Mouse (Mus musculus) heart, embryonic 13.5 days (tissue): ENCODE measurements around the gene Ntng2. TPM values are rescaled to one million over a fixed set of nuclear protein-coding genes. Genes with fewer than 3 reads are reported as not detected.

Experiments used
- ATAC-seq: fragments of 200-750 bp; cut with Nextera tagmentation; 2 replicates; pipeline ENCODE4 v1.8.0; 2017; ENCODE audit warnings: moderate TSS enrichment; ENCODE audit not compliant: insufficient number of reproducible peaks, low FRiP score, low TSS enrichment; ENCODE audit errors: extremely low read depth
- H3K27ac ChIP-seq: fragments of 300-500 bp; sonication (generic); replicated peaks from 2 replicates; pipeline ENCODE4 v1.5.1; 2015; ENCODE audit warnings: moderate library complexity, mild to moderate bottlenecking, inconsistent platforms
- H3K27me3 ChIP-seq: fragments of 300-500 bp; sonication (generic); replicated peaks from 2 replicates; pipeline ENCODE4 v1.6.1; 2015; ENCODE audit warnings: mild to moderate bottlenecking, inconsistent platforms
- H3K36me3 ChIP-seq: fragments of 300-500 bp; sonication (generic); 2 replicates; pipeline ENCODE4 v1.6.1; 2015; ENCODE audit warnings: mild to moderate bottlenecking, inconsistent platforms
- H3K4me1 ChIP-seq: fragments of 300-500 bp; sonication (generic); 2 replicates; pipeline ENCODE4 v1.6.1; 2015; ENCODE audit warnings: inconsistent platforms
- H3K4me2 ChIP-seq: fragments of 300-500 bp; sonication (generic); 2 replicates; pipeline ENCODE4 v1.6.1; 2015; ENCODE audit warnings: inconsistent platforms, mild to moderate bottlenecking, moderate library complexity
- H3K4me3 ChIP-seq: fragments of 300-500 bp; sonication (generic); 2 replicates; pipeline ENCODE4 v1.5.1; 2015; ENCODE audit warnings: moderate library complexity, mild to moderate bottlenecking, inconsistent platforms
- H3K9ac ChIP-seq: fragments of 300-500 bp; sonication (generic); 2 replicates; pipeline ENCODE4 v1.6.1; 2015; ENCODE audit warnings: inconsistent platforms, mild to moderate bottlenecking, moderate library complexity
- H3K9me3 ChIP-seq: fragments of 300-500 bp; sonication (generic); 2 replicates; pipeline ENCODE4 v1.6.1; 2016; ENCODE audit warnings: inconsistent platforms
- WGBS: fragments of 180-500 bp; shearing (Covaris S2); methylation state at CpG from one replicate; pipeline ENCODE4 v1.1.7; 2015; ENCODE audit warnings: mixed read lengths; 5-methylcytosine and 5-hydroxymethylcytosine counted together
- polyA plus RNA-seq: library from polyadenylated mRNA; unstranded; fragments of >200 nt; fragmentation: Nextera tagmentation; extraction: Ambion mirVana; gene quantifications from 2 replicates; pipeline ENCODE4 v1.2.1, GENCODE M21; 2015

Ntng2 gene
- polyA plus RNA-seq, 1 experiment from 2014 or later: 0.19 TPM

- Histone ChIP-seq H3K4me2 (no peak overlapping the region), H3K9ac (no peak overlapping the region), H3K27me3 (peaks cover 41% of the 10 kb centered on the region), H3K36me3 (no peaks in the 10 kb centered on the region), H3K9me3 (no peaks in the 10 kb centered on the region), H3K27ac (no peak overlapping the region), H3K4me3 (no peak overlapping the region), H3K4me1 (no peaks in the 10 kb centered on the region)
- ATAC-seq: no peak
- WGBS: 63% methylated on average over 3 of the region's 3 CpGs
Observed at GRCm38 (mm10) chr2:29235026-29235425, 17.8 kb downstream of the Ntng2 start.

GRCm38 (mm10) chr2:29234002-29234401 is 18.8 kb downstream of the Ntng2 start:
- Histone ChIP-seq H3K4me2 (no peak overlapping the region), H3K4me3 (no peak overlapping the region), H3K36me3 (no peaks in the 10 kb centered on the region), H3K27me3 (peaks cover 33% of the 10 kb centered on the region), H3K4me1 (no peaks in the 10 kb centered on the region), H3K9ac (no peak overlapping the region), H3K27ac (no peak overlapping the region), H3K9me3 (no peaks in the 10 kb centered on the region)
- no peak for ATAC-seq
- WGBS: 66% methylated on average over 4 of the region's 4 CpGs

- Histone ChIP-seq H3K4me3 (no peak overlapping the region), H3K9me3 (no peaks in the 10 kb centered on the region), H3K4me1 (no peaks in the 10 kb centered on the region), H3K27me3 (peaks cover 21% of the 10 kb centered on the region; the same call in 1 of the 2 replicates), H3K36me3 (no peaks in the 10 kb centered on the region), H3K4me2 (no peak overlapping the region), H3K9ac (no peak overlapping the region), H3K27ac (no peak overlapping the region)
- WGBS: 56% methylated on average over 9 of the region's 9 CpGs
- ATAC-seq: no peak
Observed at GRCm38 (mm10) chr2:29230191-29230835, 22.5 kb downstream of the Ntng2 start.

- 58% methylated on average over 4 of the region's 4 CpGs for WGBS
- no peak overlapping the region for H3K4me3 ChIP-seq
- H3K9ac ChIP-seq: no peak overlapping the region
- H3K36me3 ChIP-seq: no peaks in the 10 kb centered on the region
- H3K27ac ChIP-seq: no peak overlapping the region
- no peaks in the 10 kb centered on the region for H3K9me3 ChIP-seq
- peaks cover 32% of the 10 kb centered on the region for H3K27me3 ChIP-seq
- no peak for ATAC-seq
- H3K4me1 ChIP-seq: peaks cover 6% of the 10 kb centered on the region; the same call in 1 of the 2 replicates
- no peak overlapping the region for H3K4me2 ChIP-seq
Observed at GRCm38 (mm10) chr2:29226671-29227070, 26.1 kb downstream of the Ntng2 start.

- ATAC-seq: no peak
- no peaks in the 10 kb centered on the region for H3K36me3 ChIP-seq
- H3K9me3 ChIP-seq: no peaks in the 10 kb centered on the region
- 53% methylated on average over 7 of the region's 7 CpGs for WGBS
- H3K27ac ChIP-seq: no peak overlapping the region
- peaks cover 6% of the 10 kb centered on the region; the same call in 1 of the 2 replicates for H3K4me1 ChIP-seq
- H3K4me3 ChIP-seq: no peak overlapping the region
- H3K4me2 ChIP-seq: no peak overlapping the region
- peaks cover 27% of the 10 kb centered on the region for H3K27me3 ChIP-seq
- H3K9ac ChIP-seq: no peak overlapping the region
Observed at GRCm38 (mm10) chr2:29223591-29224262, 29.1 kb downstream of the Ntng2 start.

- WGBS: 2% methylated on average over 4 of the region's 4 CpGs
- Histone ChIP-seq H3K27me3 (peaks cover 15% of the 10 kb centered on the region), H3K27ac (no peak overlapping the region), H3K9me3 (no peaks in the 10 kb centered on the region), H3K9ac (no peak overlapping the region), H3K36me3 (no peaks in the 10 kb centered on the region), H3K4me2 (no peak overlapping the region), H3K4me1 (peaks cover 6% of the 10 kb centered on the region; the same call in 1 of the 2 replicates), H3K4me3 (no peak overlapping the region)
- no peak for ATAC-seq
Observed at GRCm38 (mm10) chr2:29222302-29222701, 30.5 kb downstream of the Ntng2 start.

GRCm38 (mm10) chr2:29218831-29219230 is 34.0 kb downstream of the Ntng2 start:
- no peak overlapping the region for H3K4me2 ChIP-seq
- no peak for ATAC-seq
- peaks cover 6% of the 10 kb centered on the region; the same call in 1 of the 2 replicates for H3K4me1 ChIP-seq
- H3K27ac ChIP-seq: no peak overlapping the region
- 83% methylated on average over 5 of the region's 5 CpGs for WGBS
- no peak overlapping the region for H3K4me3 ChIP-seq
- peaks cover 8% of the 10 kb centered on the region for H3K27me3 ChIP-seq
- H3K9ac ChIP-seq: no peak overlapping the region
- no peaks in the 10 kb centered on the region for H3K9me3 ChIP-seq
- no peaks in the 10 kb centered on the region for H3K36me3 ChIP-seq

GRCm38 (mm10) chr2:29217897-29218296 is 34.9 kb downstream of the Ntng2 start:
- Histone ChIP-seq H3K27me3 (peaks cover 5% of the 10 kb centered on the region; the same call in 1 of the 2 replicates), H3K36me3 (no peaks in the 10 kb centered on the region), H3K4me2 (no peak overlapping the region), H3K9me3 (no peaks in the 10 kb centered on the region), H3K9ac (no peak overlapping the region), H3K27ac (no peak overlapping the region), H3K4me3 (no peak overlapping the region), H3K4me1 (peaks cover 6% of the 10 kb centered on the region; the same call in 1 of the 2 replicates)
- ATAC-seq: no peak
- 57% methylated on average over 10 of the region's 10 CpGs for WGBS

GRCm38 (mm10) chr2:29217042-29217441 is 35.8 kb downstream of the Ntng2 start:
- Histone ChIP-seq H3K9ac (no peak overlapping the region), H3K4me3 (no peak overlapping the region), H3K4me2 (no peak overlapping the region), H3K4me1 (peaks cover under 1% of the 10 kb centered on the region; the same call in 1 of the 2 replicates), H3K36me3 (no peaks in the 10 kb centered on the region), H3K9me3 (no peaks in the 10 kb centered on the region), H3K27me3 (peaks cover 5% of the 10 kb centered on the region; the same call in 1 of the 2 replicates), H3K27ac (no peak overlapping the region)
- no peak for ATAC-seq
- 73% methylated on average over 5 of the region's 5 CpGs for whole genome bisulfite sequencing

- no peak overlapping the region for H3K27ac ChIP-seq
- H3K36me3 ChIP-seq: no peaks in the 10 kb centered on the region
- peaks cover 5% of the 10 kb centered on the region; the same call in 1 of the 2 replicates for H3K27me3 ChIP-seq
- H3K9me3 ChIP-seq: no peaks in the 10 kb centered on the region
- no peak overlapping the region for H3K4me3 ChIP-seq
- H3K4me2 ChIP-seq: no peak overlapping the region
- 49% methylated on average over 8 of the region's 8 CpGs for WGBS
- H3K9ac ChIP-seq: no peak overlapping the region
- no peak for ATAC-seq
- H3K4me1 ChIP-seq: no peaks in the 10 kb centered on the region
Observed at GRCm38 (mm10) chr2:29216286-29217012, 36.4 kb downstream of the Ntng2 start.

- H3K27me3 ChIP-seq: peaks cover 61% of the 10 kb centered on the region
- H3K36me3 ChIP-seq: no peaks in the 10 kb centered on the region
- no peak for ATAC-seq
- 30% methylated on average over 8 of the region's 8 CpGs for WGBS
- H3K4me3 ChIP-seq: no peak overlapping the region
- no peaks in the 10 kb centered on the region for H3K4me1 ChIP-seq
- H3K9ac ChIP-seq: no peak overlapping the region
- H3K9me3 ChIP-seq: no peaks in the 10 kb centered on the region
- H3K4me2 ChIP-seq: no peak overlapping the region
- no peak overlapping the region for H3K27ac ChIP-seq
Observed at GRCm38 (mm10) chr2:29206156-29206555, 46.6 kb downstream of the Ntng2 start.
